Mouse (Mus musculus) cerebellum, postnatal 36 days (tissue): ENCODE results near the gene Nat14.
A peak's percentile ranks its signal among the peaks of the same experiment; 100 is the strongest.
"Not testable (repeated sequence)": the region's sequence is repeated elsewhere in the genome, so short reads cannot be mapped to it uniquely, and the experiment has no call there.

Source experiments
- DNase-seq, 2 experiments: peaks; one replicate each; pipeline ENCODE4 v3.0.0; 2021 to 2022; ENCODE audit warnings: mixed read lengths in 2 of 2

The Nat14 gene

DNA sequence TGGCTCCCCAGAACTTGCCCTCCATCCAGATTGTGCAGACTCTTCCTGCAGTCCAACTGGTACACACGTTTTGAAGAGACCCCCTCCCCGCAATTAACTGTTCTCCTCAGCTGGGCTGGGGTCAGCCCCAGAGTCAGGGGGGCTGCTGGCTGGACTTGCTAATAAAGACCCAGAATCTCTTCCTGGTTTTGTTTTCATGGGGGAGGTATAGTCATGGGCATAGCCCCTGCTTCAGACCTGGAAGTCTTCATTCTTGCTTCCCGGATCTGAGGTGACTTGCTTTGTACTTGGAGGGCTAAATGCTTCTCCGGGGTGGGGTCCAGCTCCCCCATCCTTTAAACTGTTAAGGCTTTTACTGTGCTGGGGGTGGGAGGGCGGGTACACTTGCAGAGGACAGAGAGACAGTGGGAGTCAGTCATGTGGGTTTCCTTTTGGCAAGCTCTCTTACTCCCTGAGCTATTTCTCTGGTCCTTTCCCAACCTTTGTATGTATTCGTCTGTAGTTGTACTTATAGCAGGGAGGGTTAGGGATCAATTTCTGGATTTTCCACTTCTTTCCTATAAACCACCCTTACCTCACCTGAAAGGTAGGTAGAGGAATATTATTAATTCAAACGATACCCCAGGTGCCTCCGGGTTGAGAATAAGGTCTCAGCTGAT lies at the start of gene Nat14:
Gene Nat14 (plus strand): TSS at position 205 of the 659 bp plus-strand sequence.
- no peak for DNase-seq

DNA sequence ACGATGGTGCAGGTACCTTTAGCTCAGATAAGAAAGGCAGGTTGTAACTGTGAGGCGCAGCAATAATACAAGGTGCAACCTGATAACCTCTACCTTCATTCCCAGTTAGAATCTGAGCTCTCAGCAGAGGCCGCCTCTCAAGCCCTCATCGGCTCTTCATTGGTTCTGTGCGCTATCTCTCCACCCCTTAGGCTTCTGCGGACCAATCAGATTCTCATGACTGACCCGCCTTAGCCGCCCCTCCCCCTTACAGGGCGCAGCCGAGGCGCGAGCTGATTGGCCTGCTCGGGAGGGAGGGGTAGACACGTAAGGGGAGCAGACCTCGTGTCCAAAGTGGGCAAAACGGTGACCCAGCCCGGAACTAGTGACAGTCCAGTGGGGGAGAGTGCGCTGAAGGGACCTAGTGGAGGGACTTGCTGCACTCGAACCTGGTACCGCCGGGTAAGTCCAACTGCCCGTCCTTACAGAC lies 45.0 kb upstream of the Nat14 start, which contains the start of gene Isoc2a:
Gene Isoc2a (plus strand): TSS at position 401 of the 469 bp plus-strand sequence.
- DNase-seq = peak; percentile 82 to 89

DNA sequence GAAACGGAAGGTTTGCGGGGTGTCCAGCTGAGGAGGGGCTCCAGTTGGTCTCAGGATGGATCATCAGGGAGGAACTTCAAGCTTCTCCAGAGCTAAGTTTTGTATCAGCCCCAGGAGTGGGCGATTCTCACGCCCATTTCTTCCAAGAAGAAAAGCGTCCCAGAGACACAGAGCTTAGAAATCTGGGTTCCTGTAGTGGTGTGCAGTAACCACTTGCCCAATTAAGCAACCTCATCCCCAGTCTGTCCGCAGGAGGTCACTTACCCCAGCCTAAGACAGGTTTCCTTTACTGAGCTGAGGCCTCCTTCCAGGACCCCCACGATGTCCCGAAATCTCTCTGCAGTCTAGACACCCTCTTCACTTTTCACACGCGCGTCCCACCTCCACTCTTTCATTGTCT lies 44.6 kb upstream of the Nat14 start:
- no peak for DNase-seq

DNA sequence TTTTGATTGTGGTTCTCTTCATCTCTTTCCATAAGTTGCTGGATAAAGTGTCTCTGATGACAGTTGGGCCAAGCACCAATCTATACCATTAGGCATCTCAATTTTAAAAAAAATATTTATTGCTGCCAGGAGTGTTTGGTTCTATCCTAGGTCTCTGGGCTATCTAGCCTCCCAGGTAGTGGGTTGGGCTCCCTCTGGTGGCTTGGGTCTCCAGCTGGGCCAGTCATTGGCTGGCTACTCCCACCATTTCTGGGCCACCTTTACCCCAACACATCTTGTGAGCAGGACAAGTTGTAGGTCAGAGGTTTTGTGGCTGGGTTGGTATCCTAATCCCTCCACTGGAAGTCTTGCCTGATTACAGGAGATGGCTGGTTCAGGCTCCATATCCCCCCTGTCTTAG lies 43.6 kb upstream of the Nat14 start:
- DNase-seq = no peak

DNA sequence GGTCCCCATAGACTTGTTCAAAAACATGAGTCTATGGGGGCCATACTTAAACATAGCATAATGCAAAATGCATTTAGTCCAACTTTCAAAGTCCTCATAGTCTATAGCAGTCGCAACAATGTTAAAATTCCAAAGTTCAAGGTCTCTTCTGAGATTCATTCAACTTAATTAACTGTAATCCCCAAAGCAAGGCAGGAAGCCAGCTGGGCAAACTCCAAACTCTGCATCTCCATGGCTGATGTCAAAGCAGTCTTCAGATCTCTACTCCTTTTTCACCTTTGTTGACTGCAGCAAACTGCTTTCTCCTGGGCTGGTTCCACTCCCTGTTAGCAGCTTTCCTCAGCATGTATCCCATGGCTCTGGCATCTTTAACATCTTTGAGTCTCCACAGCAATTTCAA lies 42.8 kb upstream of the Nat14 start:
- not testable (repeated sequence) for DNase-seq

DNA sequence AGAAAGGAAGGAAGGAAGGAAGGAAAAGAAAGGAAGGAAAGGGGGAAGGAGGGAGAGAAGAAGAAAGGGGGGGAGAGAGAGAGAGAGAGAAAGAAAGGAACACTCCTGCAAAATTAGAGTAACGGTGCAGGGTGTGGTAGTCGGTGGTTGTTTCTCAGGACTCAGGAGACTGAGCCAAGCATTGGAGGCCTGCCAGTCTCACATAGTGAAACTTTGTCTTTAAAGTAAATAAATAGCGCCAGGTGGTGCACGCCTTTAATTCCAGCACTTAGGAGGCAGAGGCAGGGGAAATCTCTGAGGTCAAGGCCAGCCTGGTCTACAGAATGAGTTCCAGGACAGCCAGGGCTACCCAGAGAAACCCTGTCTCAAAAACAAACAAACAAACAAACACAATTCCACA lies 35.1 kb upstream of the Nat14 start:
- DNase-seq = no peak

DNA sequence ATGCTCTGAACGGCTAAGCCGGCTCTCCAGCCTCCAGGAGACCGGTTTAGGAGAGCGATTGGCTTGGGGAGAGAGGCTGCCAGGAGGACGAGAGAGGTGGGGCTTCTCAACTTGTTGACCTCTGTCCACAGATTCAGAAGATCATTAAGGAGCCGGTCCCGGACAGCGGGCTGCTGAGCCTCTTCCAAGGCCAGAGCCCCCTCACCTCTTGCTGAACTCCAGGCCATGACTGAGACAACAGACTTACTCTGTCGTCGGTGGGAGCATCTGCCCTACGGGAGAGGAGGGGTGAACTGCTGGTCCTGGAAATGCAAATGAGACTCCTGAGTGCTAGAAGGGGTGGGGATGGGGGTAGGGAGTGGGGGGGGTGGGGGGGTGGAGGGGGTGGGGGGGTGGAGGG lies 26.6 kb upstream of the Nat14 start:
- DNase-seq = no peak

DNA sequence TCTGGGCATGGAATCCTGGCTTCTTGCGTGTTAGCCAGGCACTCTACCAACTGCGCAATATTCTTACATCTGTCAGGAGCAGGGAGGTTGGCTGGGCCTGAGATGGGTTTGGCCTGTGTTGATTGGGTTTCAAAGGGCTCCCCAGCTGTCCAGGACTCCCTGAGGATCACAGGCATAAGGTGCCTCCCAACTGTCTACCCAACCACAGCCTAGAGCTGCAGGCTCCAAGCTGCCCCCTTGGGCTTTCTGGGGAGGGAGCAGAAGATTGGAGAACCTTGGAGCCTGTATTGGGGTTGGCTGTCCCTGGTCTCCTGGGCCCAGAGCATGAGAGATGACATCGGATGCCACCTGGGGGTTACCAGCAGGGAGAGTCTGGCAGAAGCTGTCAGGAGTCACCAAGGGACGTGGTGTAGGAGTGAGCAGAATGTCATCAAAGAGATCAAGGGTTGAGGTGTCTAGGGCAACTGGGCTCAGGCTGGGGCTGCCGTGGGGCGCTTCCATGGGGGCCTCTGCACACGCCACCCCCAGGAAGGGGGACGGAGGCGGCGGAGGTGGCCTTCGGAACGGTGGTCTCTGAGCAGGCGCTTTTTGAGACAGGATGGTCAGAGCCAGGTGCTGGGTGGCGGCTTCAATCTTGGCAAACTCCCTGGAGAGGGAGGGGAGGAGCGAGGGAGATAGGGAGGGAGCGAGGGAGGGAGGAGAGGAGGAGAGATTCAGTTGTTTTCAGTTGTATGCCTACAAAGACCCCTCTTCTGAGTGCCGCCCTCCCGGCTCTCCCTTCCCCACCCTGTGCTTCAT lies 22.8 kb upstream of the Nat14 start:
- peak in 1 of 2 experiments; percentile 32 for DNase-seq

DNA sequence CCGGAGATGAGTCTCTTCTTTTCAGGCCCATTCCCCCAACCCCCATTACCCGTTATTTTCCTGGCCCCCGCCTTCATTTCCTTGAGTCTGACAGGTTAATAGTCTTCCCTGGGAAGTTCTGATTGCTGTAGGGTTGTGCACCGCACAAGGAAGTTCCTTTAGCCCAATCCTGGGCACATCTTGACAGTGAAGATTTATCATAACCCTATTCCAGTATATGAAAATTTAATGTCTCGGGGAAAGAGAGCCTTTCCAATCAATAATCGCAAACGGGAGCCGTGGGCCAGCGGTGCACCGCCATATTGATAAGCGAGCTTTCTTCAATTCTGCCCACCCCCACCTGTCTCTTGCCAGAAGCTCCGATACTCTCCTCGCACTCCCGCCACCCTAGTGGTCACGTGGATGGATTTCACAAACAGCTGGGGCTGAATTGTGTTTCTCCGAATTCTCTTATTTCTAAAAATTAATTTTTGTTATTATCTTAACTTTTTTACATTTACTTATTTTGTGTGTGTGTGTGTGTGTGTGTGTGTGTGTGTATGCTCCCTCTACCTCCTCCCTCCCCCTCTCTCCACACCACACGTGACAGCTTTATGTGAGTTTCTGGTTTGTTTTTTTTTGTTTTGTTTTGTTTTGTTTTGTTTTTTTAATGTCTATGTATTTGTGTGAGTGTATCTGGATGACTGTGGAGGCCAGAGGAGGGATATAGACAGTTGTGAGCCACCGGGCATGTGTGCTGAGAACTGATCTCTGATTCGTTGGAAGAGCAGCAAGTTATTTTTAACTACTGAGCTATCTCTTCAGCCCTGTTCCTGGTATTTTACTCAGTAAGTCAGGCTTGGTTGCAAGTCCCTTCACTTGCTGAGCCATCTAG lies 21.9 kb upstream of the Nat14 start:
- DNase-seq = peak in 1 of 2 experiments; percentile 16

DNA sequence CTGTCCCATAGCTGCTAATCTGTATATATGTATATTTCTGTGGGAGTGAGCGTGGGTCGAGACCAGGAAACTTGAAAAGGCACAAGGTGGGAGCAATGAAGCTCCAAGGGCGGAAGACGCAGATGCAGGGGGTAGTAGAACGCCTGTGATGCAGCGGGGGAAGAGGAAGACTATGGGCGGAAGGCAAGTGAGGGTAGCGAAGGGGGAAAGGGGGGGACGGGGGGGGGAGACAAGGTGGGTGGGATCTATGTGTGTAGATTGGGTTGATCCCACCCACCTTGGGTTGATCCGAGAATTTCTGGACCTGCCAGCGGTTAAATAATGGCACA lies 21.3 kb upstream of the Nat14 start:
- no peak for DNase-seq

DNA sequence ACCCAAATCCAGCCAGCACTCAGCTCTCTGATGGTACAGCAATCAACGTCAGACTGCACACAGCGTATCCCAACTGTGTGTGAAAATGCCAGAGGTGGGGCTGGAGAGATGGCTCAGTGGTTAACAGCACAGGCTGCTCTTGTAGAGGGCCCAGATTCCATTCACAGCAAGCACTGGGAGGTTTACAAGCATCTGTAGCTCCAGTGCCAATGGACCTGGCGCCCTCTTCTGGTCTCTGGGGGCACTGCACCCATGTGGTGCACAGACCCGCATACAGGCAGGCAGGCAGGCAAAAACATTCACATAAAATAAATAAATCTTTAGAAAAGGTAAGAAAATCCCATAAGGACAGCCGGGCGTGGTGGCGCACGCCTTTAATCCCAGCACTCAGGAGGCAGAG lies 20.7 kb upstream of the Nat14 start:
- peak in 1 of 2 experiments; percentile 22 for DNase-seq

DNA sequence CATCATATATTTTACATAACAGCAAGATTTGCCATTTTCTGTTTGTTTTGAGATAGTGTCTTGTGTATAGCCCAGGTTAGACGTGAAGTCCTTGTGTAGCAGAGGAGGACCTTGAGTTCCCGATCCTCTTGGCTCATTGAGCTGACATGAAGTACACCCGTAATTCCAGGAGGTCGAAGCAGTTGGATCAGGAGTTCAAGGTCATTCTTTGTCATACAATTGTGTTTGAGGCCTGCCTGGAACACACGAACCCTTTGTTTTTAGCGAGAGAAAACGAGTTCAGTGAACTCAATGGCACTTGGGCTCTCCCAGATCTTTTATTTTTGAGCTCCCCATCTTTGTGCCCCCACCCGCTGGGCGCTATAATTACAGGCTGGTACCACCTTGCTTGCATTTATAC lies 19.4 kb upstream of the Nat14 start:
- no peak for DNase-seq

DNA sequence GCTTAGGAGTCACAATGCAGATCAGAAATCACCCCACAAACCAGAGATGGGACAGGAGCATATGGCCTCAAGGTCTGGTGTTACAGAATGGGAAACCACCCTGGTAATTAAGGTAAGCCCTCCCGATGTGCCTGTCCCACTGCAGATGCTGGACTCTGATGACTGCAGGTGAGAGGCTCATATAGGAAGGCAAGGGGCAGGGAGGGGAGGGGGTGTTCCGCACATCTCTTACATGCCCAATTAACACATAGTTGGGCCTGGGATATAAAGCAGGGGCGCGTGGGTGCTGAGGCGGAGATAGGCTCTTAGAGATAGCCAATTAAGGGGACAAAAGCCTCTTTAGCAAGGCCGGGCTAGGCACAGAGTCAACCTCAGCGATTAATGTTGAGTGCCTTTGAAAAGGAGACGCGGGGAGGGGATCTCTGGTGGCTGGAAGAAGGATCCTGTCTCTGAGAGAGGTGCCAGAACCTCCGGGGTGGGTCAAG lies 15.3 kb upstream of the Nat14 start, which contains the start of gene Gm36210:
Gene Gm36210 (minus strand): TSS at position 51 of the 485 bp plus-strand sequence.
- DNase-seq = no peak

DNA sequence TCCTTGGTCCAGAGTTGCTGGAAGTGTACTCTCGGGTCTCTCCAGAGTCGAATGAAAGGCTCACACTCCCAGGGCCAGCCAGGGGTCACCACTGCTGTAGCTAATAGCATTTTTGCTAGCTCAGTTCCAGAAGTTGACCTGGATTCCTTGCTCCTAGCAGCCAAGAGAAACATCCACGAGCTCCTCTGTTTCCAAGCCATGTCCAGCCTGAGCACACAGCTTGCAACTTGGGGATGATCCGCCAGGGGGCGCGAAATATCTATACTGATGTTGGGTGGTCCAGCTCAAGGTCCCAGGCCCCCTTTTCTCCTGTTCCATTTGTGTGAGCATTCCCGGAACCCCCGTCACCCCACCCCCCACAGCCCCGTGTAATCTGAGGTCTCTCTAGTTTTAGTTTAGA lies 10.3 kb upstream of the Nat14 start:
- peak; percentile 55 to 61 for DNase-seq

DNA sequence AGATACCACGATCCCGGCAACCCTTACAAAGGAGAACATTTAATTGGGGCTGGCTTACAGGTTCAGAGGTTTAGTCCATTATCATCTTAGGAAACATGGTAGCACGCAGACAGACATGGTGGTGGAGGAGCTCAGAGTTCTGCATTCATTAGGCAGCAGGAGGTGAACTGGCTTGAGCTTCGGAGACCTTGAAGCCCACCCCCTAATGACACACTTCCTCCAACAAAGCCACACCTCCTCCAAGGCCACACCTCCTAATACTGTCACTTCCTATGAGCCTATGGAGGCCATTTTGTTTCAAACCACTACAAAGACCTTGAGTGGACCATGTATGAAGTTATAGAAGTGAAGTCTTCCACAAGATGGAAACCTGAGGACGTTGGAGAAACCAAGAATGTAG lies 9.6 kb upstream of the Nat14 start:
- no peak for DNase-seq

DNA sequence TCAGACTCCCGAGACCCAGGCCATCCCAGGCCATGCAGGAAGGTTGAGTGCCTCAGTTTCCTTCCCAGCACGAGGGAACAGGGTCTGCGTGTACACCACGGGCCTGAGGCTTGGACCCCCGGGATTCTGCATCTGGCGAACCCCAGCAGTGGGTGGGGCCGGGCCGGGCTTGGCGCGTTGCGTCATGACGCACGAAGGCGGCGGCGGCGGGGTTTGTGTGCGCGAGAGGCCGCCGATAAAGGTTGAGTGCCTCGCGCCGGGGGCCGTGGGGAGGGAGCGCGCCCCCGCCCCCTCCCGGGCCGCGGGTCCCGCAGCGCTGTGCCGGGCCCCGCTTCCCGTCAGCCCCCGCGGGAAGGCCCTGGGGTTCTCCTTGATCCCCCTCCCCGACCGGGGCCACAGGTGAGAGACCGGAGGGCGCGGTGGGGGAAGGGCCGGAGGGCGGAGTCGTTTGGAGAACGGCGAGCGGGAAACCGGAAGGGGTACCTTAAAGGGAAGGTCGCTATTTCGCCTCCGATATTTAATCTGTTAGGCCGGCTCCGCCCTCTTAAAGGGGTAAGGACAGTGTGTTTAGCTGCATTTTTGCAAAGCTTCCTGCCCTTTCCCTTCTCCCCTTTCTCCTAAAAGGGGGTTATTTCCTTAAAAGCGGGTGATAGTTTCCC lies 6.7 kb upstream of the Nat14 start, which contains the start of gene Zfp628:
Gene Zfp628 (plus strand): TSS at position 211 of the 659 bp plus-strand sequence.
- peak; percentile 95 for DNase-seq

DNA sequence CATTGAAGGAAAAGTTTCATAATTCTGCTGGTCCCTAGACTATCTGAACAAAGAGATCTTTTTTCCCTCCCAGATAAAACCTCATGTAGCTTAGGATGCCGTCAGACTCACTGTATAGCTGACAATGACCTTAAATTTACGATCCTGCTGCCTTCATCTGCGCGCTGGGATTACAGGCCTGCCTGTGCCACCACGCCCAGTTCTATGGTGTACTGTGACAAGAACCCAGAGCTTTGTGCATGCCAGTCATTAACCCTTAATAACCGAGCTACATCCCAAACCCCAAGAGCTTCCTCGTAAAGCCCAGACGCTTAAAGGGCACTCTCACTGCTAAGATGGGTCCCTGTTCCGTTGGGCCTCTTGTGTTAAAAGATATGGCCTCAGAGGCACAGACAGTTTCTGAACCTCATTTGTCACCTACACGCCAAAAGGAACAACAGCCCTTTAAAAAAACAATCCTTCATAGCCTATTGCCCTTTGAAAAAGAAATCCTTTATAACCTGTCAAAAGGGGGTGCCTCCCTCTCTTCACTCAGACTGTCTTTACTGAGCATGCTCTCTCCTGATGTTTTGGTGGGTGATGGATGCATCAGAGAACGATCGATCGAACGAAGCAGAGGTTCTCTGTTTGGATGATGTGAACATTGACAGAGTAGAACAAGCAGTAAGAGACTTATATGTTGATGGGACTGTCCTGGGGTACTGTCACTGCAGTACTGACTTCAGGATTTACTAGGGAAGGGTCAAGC lies 6.0 kb upstream of the Nat14 start:
- peak; percentile 40 to 58 for DNase-seq

DNA sequence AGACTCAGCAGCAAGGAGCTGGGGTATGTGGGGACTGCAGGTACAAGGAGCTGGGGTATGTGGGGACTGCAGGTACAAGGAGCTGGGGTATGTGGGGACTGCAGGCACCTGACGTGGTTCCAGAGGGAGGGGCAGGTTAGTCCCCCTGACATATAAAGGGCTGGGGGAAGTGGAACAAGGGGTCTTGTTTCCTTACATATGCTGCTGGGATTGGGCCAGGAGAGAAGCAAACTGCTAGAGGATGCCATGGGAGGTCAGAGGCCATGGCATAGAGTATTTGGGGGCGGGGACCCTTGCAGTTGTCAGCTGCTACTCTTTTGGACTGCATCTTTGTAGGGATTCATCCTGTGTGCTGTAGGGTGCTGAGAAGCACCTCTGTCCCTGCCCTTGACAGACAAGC lies 4.3 kb upstream of the Nat14 start:
- no peak for DNase-seq

DNA sequence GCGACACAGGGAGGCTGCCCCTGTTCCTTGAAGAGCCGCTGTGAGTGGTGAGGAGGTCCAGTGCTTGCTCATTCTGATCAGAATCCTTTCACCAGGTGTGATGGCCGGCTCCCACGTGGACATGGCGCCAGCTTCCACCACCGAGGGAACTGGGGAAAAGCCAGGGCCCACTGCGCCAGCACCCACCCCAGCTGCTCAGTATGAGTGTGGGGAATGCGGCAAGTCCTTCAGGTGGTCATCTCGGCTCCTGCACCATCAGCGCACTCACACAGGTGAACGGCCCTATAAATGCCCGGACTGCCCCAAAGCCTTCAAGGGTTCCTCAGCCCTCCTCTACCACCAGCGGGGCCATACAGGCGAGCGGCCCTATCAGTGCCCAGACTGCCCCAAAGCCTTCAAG lies 3.1 kb upstream of the Nat14 start:
- no peak for DNase-seq

DNA sequence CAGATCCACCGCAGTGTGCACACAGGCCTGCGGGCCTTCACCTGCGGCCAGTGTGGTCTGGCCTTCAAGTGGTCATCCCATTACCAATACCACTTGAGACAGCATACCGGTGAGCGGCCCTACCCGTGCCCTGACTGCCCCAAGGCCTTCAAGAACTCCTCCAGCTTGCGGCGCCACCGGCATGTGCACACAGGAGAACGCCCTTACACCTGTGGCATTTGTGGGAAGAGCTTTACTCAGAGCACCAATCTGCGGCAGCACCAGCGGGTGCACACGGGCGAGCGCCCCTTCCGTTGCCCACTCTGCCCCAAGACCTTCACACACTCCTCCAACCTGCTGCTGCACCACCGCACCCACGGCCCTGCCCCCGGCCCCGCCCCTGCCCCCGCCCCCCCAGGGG lies 2.7 kb upstream of the Nat14 start:
- DNase-seq = no peak

DNA sequence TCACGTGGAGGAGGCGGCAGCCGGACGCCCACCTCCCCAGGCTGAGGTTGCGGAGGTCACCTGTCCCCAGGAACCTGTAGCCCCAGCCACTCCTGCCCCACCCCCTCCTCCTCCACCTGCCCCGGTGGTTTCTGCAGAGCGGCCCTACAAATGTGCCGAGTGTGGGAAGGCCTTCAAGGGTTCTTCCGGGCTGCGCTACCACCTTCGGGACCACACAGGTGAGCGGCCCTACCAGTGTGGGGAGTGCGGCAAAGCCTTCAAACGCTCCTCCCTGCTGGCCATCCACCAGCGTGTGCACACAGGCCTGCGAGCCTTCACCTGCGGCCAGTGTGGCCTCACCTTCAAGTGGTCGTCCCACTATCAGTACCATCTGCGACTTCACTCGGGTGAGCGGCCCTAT lies 1.9 kb upstream of the Nat14 start:
- DNase-seq = peak in 1 of 2 experiments; percentile 9

DNA sequence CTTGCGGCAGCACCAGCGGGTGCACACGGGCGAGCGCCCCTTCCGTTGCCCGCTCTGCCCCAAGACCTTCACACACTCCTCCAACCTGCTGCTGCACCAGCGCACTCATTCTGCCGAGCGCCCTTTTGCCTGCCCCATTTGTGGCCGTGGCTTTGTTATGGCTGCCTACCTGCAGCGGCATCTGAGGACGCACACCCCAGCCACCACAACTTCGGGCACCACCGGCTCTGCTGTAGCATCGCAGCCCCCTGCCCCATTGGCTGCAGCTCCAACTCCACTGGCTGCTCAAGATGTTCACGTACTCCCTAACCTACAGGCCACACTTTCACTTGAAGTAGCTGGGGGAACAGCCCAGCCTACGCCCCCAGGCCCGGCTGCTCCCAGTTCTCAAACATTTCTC lies 1.3 kb upstream of the Nat14 start:
- no peak for DNase-seq
